20 mouse cellular contexts compared by ENCODE assay signal in the genomic region with DNA sequence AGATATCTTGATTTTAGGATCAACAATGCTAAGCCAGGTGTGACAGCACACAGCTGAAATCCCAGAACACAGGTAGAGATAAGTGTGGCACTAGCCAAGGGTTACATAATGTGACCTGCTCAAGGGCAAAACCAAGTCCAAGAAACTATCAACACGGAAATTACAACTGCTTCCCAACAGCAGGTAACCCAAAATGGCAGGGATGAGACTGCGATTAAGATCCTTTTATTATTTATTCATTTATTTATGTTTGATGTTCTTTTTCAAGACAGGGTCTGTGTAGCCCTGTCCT.
"Had no signal": no experiment of that assay in that cellular context is flagged by ENCODE, and none has a peak within 500 bp of the region (broad histone marks: within the 10 kb centered on the region; RNA-seq: fewer than 3 reads in every experiment).

No protein-coding gene starts in this region.

- H3K4me2 ChIP-seq: intestine, embryonic 15.5 days; limb, embryonic 12.5 days; limb, embryonic 15.5 days; lung, embryonic 15.5 days; midbrain, embryonic 13.5 days; neural tube, embryonic 13.5 days had no signal

- H3K4me3 ChIP-seq: intestine, embryonic 15.5 days; limb, embryonic 12.5 days; limb, embryonic 15.5 days; lung, embryonic 15.5 days; megakaryocyte, embryonic 14.5 days; midbrain, embryonic 10.5 days; midbrain, embryonic 13.5 days; myocyte; neural tube, embryonic 13.5 days had no signal

- H3K27ac ChIP-seq: kidney, postnatal 0 days; limb, embryonic 12.5 days; limb, embryonic 15.5 days; lung, embryonic 15.5 days; midbrain, embryonic 10.5 days; midbrain, embryonic 13.5 days; neural tube, embryonic 13.5 days had no signal

- H3K9ac ChIP-seq: intestine, embryonic 15.5 days; limb, embryonic 12.5 days; limb, embryonic 15.5 days; lung, embryonic 15.5 days; midbrain, embryonic 13.5 days; neural tube, embryonic 13.5 days had no signal

- H3K27me3 ChIP-seq: intestine, embryonic 15.5 days; limb, embryonic 12.5 days; limb, embryonic 15.5 days; lung, embryonic 15.5 days; megakaryocyte, embryonic 14.5 days; midbrain, embryonic 13.5 days; neural tube, embryonic 13.5 days had no signal

- H3K9me3 ChIP-seq: intestine, embryonic 15.5 days; limb, embryonic 12.5 days; limb, embryonic 15.5 days; lung, embryonic 15.5 days; midbrain, embryonic 10.5 days; midbrain, embryonic 13.5 days; neural tube, embryonic 13.5 days had no signal

- DNase-seq: kidney, adult 2 months; kidney, postnatal 25 days; left cerebral cortex, postnatal 4 days; lung, adult 18-20 months; lung, postnatal 10 days; lung, postnatal 36 days; thymus, adult 18-20 months; thymus, postnatal 14 days; thymus, postnatal 4 days had no signal

- ATAC-seq: midbrain, embryonic 13.5 days; midbrain, embryonic 16.5 days had no signal
